Mouse (Mus musculus) retina, embryonic 14.5 days (tissue): ENCODE measurements around the gene Ubap1l.
A peak's percentile ranks its signal among the peaks of the same experiment; 100 is the strongest.
"Not testable (repeated sequence)": the region's sequence is repeated elsewhere in the genome, so short reads cannot be mapped to it uniquely, and the experiment has no call there.

Experiments used
- DNase-seq: peaks from one replicate; pipeline ENCODE4 v3.0.0-alpha.2; 2015; ENCODE audit warnings: low spot score

Gene Ubap1l

DNA sequence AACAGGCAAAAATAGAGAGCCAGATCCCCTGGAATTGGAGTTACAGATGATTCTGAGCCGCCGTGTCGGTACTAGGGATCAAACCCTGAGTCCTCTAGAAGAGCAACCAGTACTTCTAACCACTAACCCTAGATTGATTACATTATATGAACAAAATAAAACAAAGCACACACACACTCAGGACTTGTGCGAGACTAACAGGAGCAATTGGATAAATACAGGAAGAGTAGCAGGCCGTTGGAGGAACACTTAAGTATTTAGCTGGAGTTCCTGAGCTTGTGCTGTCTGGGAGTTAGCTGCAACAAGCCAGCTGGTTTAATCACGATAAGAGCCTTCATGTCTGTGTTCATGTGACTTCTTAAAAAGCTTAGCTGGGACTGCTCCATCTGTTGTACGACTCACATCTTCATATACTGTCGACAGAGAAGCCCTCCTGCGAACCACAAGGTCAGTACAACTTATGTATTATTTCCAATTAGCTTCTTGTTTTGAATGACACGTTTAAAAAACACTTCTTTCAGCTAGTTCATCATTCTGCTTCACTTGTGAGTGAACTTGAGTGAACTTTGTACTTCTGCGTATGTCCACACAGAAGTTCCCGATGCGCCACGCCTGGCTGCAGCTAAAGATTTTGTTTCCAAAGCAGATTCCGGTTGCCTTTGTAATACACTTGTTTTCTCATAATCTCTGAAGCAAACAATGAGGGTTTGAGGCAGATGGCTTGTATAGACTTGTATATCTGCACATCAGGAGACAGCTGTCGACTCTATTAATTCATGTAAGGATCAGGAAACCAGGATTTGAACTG is at the start of gene Ubap1l:
Gene Ubap1l, plus strand, starts transcription at position 401 of the 808 bp plus-strand sequence.
- peak; percentile 33 for DNase-seq

DNA sequence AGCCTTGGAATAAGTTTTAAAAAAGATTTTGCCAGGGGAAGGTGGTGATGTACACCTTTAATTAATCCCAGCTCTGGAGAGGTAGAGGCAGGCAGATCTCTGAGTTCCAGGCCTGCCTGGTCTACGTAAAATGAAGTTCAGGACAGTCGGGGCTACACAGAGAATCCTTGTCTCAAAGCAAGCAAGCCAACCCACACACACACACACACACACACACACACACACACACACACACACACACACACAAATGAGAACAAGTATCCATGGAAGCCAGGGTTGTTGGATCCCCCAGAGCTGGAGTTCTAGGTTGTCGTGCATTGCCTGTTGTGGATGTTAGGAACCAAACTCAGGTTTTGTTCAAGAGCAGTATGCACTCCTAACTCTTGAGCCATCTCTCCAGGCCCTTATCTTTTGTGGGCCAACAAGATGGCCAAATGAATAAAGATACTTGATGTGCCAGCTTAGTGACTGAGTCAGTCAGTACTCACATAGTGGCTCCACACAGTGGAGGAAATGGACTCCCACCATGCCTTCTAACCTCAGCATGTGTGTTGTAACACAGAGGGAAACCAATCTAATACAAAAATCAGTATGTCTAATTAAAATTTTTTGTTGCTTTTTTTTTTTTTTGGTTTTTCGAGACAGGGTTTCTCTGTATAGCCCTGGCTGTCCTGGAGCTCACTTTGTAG is 48.0 kb upstream of the Ubap1l start:
- no peak for DNase-seq

DNA sequence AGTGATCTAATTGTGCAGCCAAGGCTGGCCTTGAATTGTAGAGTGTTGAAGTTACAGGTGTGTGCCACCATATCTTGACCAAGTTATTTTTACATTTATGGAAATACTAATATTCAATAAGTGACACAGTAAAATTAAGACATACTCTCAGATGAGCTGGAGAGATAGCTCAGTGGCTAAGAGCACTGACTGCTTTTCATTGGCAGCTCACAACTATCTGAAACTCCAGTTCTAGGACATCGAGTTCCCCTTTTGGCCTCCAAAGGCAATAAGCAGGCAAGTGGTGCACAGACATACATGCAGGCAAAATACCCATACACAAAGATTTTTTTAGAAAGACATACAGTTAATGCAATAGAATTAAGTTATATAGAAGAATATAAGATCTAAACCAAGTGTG is 47.0 kb upstream of the Ubap1l start:
- no peak for DNase-seq

DNA sequence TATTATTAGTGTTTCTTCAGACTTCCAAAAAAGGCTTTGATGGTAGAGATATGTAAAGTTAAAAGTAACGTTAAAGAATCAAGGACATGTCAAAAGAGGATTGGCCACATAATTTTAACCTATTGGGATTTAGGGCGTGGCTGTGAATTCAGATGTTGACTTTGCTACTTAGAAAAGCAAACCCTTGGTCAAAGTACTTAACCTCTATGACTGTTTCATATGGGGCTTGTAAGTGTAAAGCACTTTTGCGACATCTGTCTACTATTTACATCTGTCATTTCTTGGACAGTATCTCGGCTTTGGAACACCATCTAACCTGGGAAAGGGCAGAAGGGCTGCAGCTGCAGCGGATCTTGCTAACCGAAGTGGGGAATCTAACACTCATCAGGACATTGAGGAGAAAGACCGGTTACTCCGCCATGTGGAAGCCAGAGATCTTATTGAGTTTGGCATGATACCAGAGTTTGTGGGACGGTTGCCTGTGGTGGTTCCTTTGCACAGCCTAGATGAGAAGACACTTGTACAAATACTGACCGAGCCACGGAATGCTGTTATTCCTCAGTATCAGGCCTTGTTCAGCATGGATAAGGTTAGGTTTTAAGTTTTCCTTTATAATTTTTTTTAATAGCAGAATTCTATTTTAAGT is 38.5 kb upstream of the Ubap1l start:
- no peak for DNase-seq

DNA sequence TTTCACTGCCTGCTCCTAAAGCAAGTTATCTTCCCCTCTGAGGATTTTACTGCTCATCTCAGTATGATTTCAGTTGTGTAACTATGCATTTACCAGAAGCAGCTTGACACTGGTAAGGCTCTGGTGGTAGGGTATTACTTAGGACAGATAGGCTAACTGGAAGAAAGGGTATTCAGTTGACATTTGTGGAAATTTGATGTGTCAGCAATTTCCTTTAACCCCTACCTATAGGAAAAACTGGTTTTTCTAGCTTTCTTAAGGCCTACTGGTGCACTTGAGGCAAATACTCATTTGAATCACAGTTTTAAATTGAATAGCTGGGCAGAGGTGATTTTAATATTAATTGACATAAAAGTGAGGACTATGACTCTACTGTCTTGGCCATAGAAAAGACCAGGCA is 34.9 kb upstream of the Ubap1l start:
- no peak for DNase-seq

DNA sequence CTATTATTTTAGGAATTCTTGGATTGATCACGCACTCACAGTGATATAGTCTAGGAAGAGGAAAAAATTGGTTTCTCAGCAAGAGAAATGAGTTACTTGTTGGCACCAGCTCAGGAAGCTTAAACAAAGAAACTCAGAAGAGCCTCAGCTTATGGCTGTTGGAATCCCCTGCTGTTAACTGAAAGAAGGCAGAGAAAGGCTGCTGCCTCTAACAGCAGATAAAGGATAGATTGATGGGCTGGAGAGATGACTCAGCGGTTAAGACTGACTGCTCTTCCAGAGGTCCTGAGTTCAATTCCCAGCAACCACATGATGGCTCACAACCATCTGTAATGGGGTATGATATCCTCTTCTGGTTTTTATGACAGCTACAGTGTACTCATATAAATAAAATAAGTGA is 33.5 kb upstream of the Ubap1l start:
- DNase-seq = no peak

DNA sequence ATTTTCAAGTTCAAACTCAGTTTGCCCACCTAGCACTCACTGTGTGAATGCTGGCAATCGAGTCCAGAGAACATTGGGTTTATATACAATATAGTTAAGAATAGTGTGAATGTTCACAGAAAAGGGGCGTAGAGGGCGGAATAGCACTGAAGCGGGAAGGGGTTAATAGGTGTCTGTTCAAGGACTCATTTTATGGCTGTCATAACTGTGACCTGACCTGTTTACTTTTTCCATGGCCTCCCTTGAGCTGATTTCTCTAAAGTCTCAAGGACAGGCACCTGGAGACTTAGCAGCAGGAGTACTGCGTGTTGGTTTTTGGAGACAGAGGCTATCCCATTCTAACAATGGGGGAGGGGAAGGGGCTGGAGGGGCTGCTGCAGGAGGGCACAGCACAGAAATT is 26.9 kb upstream of the Ubap1l start:
- DNase-seq = no peak

DNA sequence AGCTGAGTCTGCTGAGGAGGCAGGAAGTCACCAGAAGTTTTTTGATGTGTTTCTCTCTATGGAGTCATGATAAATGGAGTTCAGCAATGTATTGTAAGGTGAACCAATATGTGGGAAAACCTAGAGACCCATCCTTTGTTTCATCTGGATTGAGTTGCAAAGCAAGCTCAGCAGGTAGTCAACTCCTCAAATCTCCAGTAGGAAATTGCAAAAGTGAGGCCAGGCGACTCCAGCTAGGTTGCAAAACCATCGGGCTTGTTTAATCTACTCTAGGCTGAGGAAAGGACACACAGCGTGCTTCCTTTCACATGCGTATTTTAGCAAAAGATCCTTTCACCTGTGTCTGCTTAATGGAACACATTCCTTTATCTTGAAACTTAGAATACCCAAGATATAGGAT is 21.7 kb upstream of the Ubap1l start:
- no peak for DNase-seq

DNA sequence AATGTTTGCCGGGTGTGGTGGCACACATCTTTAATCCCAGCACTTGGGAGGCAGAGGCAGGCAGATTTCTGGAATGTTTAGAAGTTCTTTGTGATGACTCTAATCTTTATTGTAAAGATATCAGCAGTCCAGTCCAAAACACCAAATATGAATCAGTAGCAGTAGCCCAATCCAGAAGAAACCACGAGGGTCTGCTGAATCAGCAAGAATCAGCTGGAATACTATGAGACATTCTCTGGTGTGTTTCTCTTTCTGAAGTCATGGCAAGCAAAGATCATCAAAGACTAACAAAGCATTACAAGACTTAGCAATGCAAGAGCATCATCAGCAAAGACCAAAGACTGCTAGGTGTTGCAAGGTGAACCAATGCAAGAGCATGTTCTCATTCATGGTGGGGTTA is 20.4 kb upstream of the Ubap1l start:
- DNase-seq = no peak

DNA sequence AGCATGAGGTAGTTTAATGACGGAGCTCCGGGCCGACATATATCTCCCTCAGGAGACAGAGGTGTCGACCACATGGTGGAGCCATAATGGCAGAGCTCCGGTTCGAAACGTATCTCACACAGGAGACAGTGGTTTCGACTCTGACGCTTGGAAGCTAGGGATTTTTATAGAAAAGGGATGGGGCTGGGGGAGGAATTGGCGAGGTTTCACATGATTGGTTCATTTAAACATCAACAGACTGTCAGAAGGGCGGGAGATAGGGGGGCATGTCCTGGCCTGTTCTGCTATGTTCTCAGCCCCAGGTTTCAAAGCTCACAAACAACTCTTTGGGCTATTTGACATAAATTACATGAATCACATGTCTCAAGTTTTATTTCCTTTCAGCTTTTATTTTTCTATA is 15.4 kb upstream of the Ubap1l start:
- not testable (repeated sequence) for DNase-seq

DNA sequence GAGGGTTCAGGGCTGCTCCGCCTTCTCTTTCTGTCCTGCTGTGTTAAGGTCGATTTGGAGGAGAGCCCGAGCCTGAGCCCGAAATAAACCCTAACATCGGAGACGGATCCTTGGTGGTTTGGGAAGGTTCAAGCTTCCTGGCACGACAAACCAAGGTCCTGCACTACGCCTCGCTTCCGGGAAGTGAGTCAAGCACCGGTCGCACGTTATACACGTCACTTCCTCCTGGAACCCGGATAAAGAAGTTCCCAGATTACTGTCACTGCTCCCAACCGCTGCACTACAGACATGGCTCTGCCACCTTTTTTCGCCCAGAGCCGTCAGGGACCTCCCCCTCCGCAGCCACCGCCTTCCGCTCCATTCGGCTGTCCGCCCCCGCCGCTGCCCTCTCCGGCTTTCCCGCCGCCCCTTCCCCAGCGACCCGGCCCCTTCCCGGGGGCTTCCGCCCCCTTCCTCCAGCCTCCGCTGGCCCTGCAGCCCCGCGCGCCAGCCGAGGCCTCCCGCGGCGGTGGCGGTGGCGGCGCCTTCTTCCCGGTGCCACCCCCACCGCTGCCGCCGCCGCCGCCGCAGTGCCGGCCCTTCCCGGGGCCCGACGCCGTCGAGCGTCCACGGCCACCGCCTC is 14.9 kb upstream of the Ubap1l start, which contains the start of gene Pdcd7:
Gene Pdcd7, plus strand, starts transcription at position 251 of the 622 bp plus-strand sequence.
- peak; percentile 97 for DNase-seq

DNA sequence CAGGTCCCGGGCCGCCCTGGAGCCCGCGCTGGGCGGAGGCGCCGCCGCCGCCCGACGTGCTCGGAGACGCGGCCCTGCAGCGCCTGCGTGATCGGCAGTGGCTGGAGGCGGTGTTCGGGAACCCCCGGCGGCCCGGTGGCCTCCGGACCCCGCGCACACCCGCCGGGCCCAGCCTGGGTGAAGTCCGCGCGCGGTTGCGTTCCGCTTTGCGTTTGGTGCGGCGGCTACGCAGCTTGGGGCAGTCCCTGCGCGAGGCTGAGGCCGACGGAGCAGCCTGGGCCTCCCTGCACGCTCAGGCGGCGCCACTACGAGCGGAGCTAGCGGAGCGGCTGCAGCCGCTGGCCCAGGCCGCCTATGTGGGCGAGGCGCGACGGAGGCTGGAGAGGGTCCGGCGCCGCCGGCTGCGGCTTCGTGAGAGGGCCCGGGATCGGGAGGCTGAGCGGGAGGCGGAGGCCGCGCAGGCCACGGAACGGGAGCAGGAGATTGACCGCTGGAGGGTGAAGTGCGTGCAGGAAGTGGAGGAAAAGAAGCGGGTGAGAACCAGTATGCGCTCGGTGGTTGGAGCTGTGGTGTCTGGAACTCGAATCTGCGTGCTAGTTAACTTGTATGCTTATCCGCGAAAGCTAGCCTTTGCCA is 14.2 kb upstream of the Ubap1l start:
- peak; percentile 56 for DNase-seq

DNA sequence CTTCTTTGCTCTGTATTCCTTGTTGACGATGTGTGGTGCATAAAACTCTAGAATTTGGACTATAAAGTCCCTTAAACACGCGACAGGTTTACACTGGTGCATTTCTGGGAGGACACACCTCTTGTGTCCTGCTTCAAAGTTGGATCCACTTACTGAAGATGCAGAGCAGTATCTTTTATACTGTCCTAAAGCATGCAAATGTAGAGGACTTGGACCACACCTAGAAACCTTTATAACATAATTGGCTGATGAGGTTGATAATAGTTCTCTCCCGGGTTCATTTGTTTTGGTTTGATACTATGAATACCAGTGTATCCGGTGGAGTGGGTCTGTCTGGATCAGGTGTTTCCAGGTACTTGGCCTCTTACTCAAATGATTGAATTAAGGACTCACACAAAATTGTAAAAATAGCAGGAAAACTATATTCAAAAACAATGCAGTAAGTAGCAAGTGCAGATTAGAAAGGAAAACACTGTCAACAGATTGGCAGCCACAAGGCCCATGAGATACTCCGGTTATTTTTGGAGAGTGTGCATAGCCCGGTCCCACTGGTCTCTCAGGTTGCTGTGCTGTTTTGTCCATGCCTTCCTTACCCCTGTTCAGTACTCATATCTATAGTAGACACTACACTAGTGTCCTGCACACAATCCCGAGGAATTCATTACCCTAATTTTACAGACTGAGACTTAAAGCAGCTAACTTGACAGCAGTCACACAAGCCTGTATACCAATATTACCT is 13.6 kb upstream of the Ubap1l start:
- no peak for DNase-seq

DNA sequence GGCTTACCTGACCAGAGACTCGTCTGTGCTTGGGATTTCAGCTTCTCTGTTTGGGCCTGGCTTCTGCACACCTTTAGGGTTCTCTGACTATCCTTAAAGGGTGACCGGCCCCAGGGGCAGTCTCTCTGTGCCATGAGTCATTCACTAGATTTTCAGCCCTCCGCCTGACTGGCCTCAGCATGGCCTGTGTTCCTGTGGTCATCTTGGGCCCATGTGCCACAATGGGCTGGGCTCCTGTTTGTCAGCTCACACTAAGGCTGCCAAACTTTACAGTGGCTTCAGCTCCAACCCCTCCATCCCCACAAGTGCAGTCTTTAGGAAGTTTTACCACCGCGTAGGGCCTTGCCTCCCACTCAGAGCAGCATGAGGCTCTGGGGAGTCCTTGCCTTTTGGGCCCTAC is 7.6 kb upstream of the Ubap1l start:
- DNase-seq = no peak

DNA sequence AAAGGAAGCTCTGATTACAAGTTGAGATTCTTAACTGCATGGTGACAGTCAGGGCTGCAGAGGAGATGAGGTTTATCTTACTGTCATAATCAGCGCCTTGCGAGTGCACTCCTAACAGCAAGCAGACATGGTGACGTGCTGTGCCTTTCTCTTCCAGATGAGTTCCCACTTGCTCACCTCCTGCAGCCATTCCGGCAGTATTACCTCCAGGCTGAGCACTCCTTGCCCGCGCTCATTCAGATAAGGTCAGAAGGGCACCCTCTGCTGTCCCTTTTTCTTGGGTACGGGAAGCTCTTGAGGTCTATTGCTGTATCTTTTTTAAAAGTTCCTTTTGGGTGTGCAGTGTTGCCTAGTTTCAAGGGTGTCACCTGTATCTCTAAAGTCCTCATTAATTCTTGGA is 4.3 kb upstream of the Ubap1l start:
- no peak for DNase-seq

DNA sequence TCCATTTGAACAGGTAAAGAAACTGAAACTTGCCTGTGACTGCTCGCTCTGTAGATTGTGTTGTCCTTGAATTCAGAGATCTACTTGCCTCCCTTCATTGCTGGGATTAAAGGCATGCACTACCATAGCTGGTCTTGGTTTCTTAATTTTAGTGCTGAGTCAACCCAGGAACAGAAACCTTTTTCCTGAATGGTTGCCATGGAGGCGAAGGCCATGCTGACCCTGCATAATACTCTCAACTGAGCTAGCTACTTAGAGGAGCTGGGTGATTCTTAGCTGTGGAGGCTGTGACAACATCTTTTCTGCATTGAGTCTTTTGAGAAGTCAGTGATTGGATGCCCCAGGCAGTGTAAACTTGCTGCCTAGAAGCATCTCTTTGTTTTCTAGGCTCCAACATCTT is 3.9 kb upstream of the Ubap1l start:
- no peak for DNase-seq

DNA sequence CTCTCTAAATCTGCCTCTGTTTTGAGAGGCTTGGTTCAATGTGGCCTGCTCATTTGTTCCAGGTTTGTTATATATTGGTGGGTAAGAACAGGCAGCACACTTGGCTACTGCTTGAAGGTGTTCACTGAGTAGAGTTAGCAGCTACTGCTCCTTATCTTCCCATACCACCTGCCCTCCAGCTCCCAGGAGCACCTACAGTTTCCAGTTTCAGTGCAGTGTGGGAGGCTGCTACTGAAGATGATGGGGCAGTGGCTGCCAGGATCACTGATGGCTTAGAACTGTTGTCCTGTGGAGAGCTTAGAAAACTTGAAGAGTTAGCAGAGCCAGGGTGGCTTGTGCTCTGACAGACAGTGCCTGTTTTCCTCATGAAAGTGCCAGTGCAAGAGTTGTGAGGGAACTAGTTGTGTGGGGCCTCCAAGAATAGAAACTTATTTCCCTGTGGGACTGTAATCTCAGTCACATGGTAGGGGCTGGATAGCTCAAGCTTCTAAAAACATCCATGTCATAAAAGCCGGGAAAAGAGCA is 1.8 kb upstream of the Ubap1l start:
- no peak for DNase-seq

DNA sequence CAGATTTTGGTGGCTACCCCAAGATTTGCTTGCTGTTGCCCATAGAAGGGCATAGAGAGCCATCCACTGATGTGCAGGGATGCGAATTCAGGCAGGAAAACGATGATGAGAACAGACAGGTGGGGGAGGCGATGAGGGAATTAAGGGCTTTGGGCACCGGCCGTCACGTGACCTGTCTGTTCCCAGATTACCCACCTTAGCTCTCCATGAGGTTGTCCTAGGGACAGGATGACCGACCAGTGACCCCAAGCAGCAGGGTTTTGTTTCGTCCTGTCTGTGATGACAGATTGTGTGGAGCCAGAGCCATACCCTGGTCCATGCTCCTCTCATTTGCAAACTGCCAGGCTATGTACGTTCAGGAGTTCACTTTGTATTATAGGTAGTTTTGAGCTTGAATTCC is 2.8 kb downstream of the Ubap1l start:
- peak; percentile 67 for DNase-seq

DNA sequence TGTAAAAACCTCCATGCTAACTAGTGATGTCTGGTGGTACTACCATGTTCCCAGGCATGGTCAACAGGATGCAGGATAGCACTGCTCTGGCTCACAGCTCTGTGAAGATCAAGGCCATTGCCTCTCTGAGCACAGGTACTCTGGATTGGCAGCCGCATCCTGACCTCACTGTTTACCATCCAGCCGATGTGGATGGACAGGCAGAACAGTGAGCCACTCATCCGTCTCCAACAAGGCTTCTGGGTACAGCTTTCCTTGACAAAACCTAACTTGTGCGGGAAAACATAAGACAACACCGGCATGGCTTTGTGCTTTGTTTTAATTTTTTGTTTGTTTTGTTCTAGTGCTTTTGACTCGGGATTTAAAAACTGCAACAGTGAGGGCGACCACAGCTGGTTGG is 4.9 kb downstream of the Ubap1l start:
- DNase-seq = no peak

DNA sequence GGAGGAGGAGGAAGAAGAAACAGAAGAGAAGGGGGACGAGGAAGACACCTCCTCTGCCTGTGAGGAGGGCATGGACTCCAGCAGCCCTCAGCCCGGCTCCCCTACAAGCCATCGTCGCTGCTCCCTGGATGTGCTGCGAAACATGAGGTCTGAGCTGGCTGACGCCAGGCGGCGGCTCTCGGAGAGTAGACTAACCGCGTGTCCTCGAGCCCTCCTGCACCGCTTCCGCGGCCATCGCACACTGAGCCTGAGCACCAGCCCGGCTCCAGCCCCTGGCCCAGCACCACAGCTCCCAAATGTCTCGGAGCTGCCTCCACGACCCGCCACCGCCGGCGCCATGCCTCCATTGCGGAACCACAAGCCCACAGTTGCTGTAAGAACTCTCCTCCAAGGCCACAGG is 10.9 kb downstream of the Ubap1l start:
- no peak for DNase-seq

DNA sequence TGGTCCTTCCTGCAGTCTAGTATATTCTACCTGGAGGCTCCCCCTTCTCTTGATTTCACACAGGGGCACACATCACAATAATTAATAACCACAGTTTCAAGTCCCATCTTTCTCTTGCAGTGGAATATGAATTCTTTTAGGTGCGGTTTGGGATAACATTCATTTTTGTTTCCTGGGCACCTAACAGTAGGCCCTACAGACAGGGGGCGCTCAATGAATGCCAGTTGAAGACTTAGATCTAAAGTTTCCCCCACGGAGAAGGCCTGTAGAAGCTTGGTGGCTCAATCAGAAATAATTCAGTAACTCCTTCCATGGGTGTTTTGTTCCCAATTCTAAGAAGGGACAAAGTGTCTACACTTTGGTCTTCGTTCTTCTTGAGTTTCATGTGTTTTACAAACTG is 11.6 kb downstream of the Ubap1l start:
- DNase-seq = peak; percentile 33
